22 mouse cellular contexts compared by ENCODE assay signal in the genomic region with DNA sequence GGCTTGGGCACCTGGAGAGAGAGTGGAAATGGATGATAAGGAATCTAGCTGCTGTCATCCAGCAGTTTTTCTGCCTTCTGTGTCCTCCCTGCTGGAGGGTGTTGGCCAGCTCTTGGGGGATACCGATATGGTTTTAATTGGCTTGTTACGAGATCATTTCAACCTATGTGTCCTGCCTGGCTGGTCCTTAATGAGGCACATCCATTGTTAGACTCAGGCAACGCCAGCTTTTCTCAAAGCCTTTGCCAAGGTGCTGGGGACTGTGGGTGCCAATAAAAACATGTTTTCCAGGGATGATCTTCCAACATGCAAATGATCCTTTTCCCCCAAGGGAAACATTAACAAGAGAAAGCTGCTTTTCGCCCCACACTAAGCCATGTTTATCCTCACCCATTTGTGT.
DNase-seq lines count a peak whose midpoint lies in the region; ATAC-seq and TF ChIP-seq lines count a peak whose summit lies in the region.
"Had no signal": no experiment of that assay in that cellular context is flagged by ENCODE, and none has a peak within 500 bp of the region (broad histone marks: within the 10 kb centered on the region; RNA-seq: fewer than 3 reads in every experiment).

No protein-coding gene starts in this region.

- DNase-seq in cerebellum, postnatal 14 days = peak; percentile 5 to 18
- no peak for DNase-seq in cerebellum, adult 2 months
- peak; percentile 1 to 25 for DNase-seq in kidney, adult 8-10 months
- DNase-seq in forebrain, embryonic 14.5 days (ENCODE audit: low spot score) = peak; percentile 84
- peak; percentile 81 for DNase-seq in retina, postnatal 1 day
- DNase-seq in urinary bladder, postnatal 36 days (ENCODE audit: low spot score in 2 of 2) = no peak
- no peak for DNase-seq in lung, postnatal 0 days (ENCODE audit: low spot score)
- DNase-seq: adrenal gland, postnatal 10 days; cerebellum, adult 18-20 months; gastrocnemius, adult 2 months; heart, adult 11 months; layer of hippocampus, postnatal 36 days; lung, adult 18-20 months; lung, postnatal 4 days; right cerebral cortex, postnatal 25 days; thymus, postnatal 14 days had no signal

- no peaks in the 10 kb centered on the region for H3K9me3 ChIP-seq in kidney, embryonic 15.5 days (replicated peaks)
- H3K9me3 ChIP-seq in forebrain, embryonic 14.5 days (replicated peaks; ENCODE audit: control insufficient read depth, low read length) = no peaks in the 10 kb centered on the region
- no peaks in the 10 kb centered on the region for H3K9me3 ChIP-seq in lung, postnatal 0 days (ENCODE audit: low read length)
- H3K9me3 ChIP-seq: embryonic facial prominence, embryonic 13.5 days; hindbrain, embryonic 10.5 days; midbrain, embryonic 15.5 days had no signal

- no peaks in the 10 kb centered on the region; the same call in 1 of the 2 replicates for H3K27me3 ChIP-seq in cerebellum, adult 2 months (ENCODE audit: control insufficient read depth, insufficient read depth, low read length)
- no peaks in the 10 kb centered on the region for H3K27me3 ChIP-seq in kidney, embryonic 15.5 days
- H3K27me3 ChIP-seq in forebrain, embryonic 14.5 days (replicated peaks; ENCODE audit: control insufficient read depth, insufficient read depth, low read length) = no peaks in the 10 kb centered on the region
- no peaks in the 10 kb centered on the region for H3K27me3 ChIP-seq in lung, postnatal 0 days (replicated peaks; ENCODE audit: insufficient read depth, low read length)
- H3K27me3 ChIP-seq: embryonic facial prominence, embryonic 13.5 days; midbrain, embryonic 15.5 days had no signal

- no peaks in the 10 kb centered on the region for H3K4me1 ChIP-seq in cerebellum, adult 2 months (ENCODE audit: control insufficient read depth, insufficient read depth, low read length)
- no peaks in the 10 kb centered on the region for H3K4me1 ChIP-seq in kidney, embryonic 15.5 days
- H3K4me1 ChIP-seq in forebrain, embryonic 14.5 days (ENCODE audit: control insufficient read depth, insufficient read depth, low read length) = 0 out of 2 replicates have a peak, but pooled peaks cover 3% of the 10 kb centered on the region
- no peaks in the 10 kb centered on the region for H3K4me1 ChIP-seq in lung, postnatal 0 days (ENCODE audit: insufficient read depth, low read depth, low read length)
- H3K4me1 ChIP-seq: hindbrain, embryonic 10.5 days; midbrain, embryonic 15.5 days had no signal

- no peak for TF ChIP-seq CTCF in cerebellum, adult 2 months (IDR thresholded peaks at IDR 0.05; ENCODE audit: borderline replicate concordance, insufficient read depth, low read depth, low read length)
- no peak for TF ChIP-seq CTCF in lung, postnatal 0 days (IDR thresholded peaks at IDR 0.05)

- H3K27ac ChIP-seq in cerebellum, adult 2 months (ENCODE audit: insufficient read depth, low read length) = no peak overlapping the region
- no peak overlapping the region for H3K27ac ChIP-seq in kidney, embryonic 15.5 days
- no peak overlapping the region for H3K27ac ChIP-seq in forebrain, embryonic 14.5 days (ENCODE audit: low read depth, low read length)
- no peak overlapping the region for H3K27ac ChIP-seq in lung, postnatal 0 days (ENCODE audit: low read length)
- H3K27ac ChIP-seq: embryonic facial prominence, embryonic 13.5 days; gastrocnemius, adult 2 months; hindbrain, embryonic 10.5 days; midbrain, embryonic 15.5 days; stomach, postnatal 0 days had no signal

- no peak overlapping the region for H3K4me3 ChIP-seq in cerebellum, adult 2 months (replicated peaks; ENCODE audit: insufficient read depth, low read depth, low read length)
- no peak overlapping the region for H3K4me3 ChIP-seq in kidney, embryonic 15.5 days (replicated peaks)
- no peak overlapping the region for H3K4me3 ChIP-seq in forebrain, embryonic 14.5 days (ENCODE audit: low read depth, low read length)
- H3K4me3 ChIP-seq in lung, postnatal 0 days (ENCODE audit: low read depth, low read length) = no peak overlapping the region
- H3K4me3 ChIP-seq: embryonic facial prominence, embryonic 13.5 days; gastrocnemius, adult 2 months; hindbrain, embryonic 10.5 days; midbrain, embryonic 15.5 days had no signal

- no peak overlapping the region for H3K9ac ChIP-seq in kidney, embryonic 15.5 days
- H3K9ac ChIP-seq in forebrain, embryonic 14.5 days (ENCODE audit: low read length) = no peak overlapping the region
- no peak overlapping the region for H3K9ac ChIP-seq in lung, postnatal 0 days (replicated peaks; ENCODE audit: low read depth)
- H3K9ac ChIP-seq: embryonic facial prominence, embryonic 13.5 days; midbrain, embryonic 15.5 days had no signal

- no peak overlapping the region for H3K4me2 ChIP-seq in kidney, embryonic 15.5 days
- H3K4me2 ChIP-seq in forebrain, embryonic 14.5 days (ENCODE audit: low read length) = no peak overlapping the region
- no peak overlapping the region for H3K4me2 ChIP-seq in lung, postnatal 0 days (replicated peaks; ENCODE audit: low read depth, low read length)
- H3K4me2 ChIP-seq: embryonic facial prominence, embryonic 13.5 days; midbrain, embryonic 15.5 days had no signal

- H3K36me3 ChIP-seq in kidney, embryonic 15.5 days = no peaks in the 10 kb centered on the region
- no peaks in the 10 kb centered on the region for H3K36me3 ChIP-seq in forebrain, embryonic 14.5 days (ENCODE audit: control insufficient read depth, insufficient read depth, low read length)
- H3K36me3 ChIP-seq in lung, postnatal 0 days (ENCODE audit: insufficient read depth, low read length) = no peaks in the 10 kb centered on the region
- H3K36me3 ChIP-seq: embryonic facial prominence, embryonic 13.5 days; hindbrain, embryonic 10.5 days; midbrain, embryonic 15.5 days had no signal

- TF ChIP-seq POLR2A in cerebellum, adult 2 months (IDR thresholded peaks at IDR 0.05; ENCODE audit: borderline replicate concordance, insufficient read depth, low read length) = no peak

- TF ChIP-seq EP300 in lung, postnatal 0 days (IDR thresholded peaks at IDR 0.05) = no peak

- ATAC-seq in kidney, embryonic 15.5 days (replicated peaks; ENCODE audit: low FRiP score) = no peak
- peak; percentile 66; the same call in 1 of the 2 replicates for ATAC-seq in forebrain, embryonic 14.5 days
- no peak for ATAC-seq in lung, postnatal 0 days
- ATAC-seq: inflammation-experienced regulatory T-cells, adult 6 months; midbrain, embryonic 15.5 days had no signal

- WGBS in cerebellum, adult 2 months = 14% methylated on average over 4 of the region's 4 CpGs
- WGBS in kidney, embryonic 15.5 days = 52% methylated on average over 4 of the region's 4 CpGs
- 12% methylated on average over 4 of the region's 4 CpGs for WGBS in forebrain, embryonic 14.5 days
- WGBS in lung, postnatal 0 days = 67% methylated on average over 4 of the region's 4 CpGs

Comparison
In these comparisons a context has a peak if more than half of its experiments do, and no peak if none do; other contexts are left out.
1. DNase-seq: peak in cerebellum, postnatal 14 days (2 of 2), kidney, adult 8-10 months (2 of 2), forebrain, embryonic 14.5 days (single experiment) and retina, postnatal 1 day (single experiment); none in cerebellum, adult 2 months (0 of 2), urinary bladder, postnatal 36 days (0 of 2) and lung, postnatal 0 days (single experiment).